In the genomic region with DNA sequence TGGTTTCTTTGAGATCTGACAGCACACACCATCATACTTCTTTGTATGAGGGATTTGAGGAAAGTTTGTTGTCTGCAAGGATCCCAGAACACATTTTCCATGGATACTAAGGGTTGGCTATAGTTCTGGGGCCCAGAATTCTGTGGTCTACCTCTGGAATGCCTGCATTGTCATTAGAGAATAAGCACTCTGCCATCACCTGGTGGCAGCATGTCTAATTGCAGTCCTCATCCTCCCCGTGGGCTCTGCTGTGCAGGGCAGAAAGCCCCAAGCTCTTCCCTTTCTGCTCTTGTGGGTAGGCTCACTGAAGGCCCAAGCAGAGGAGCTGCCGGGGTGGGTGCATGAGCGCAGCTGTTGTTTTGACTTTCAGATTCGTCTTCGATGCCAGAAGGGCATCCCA, we compare ENCODE assay signal across 16 mouse cellular contexts. TPM values are rescaled to one million over a fixed set of nuclear protein-coding genes. Genes with fewer than 3 reads are reported as not detected.
DNase-seq lines count a peak whose midpoint lies in the region; ATAC-seq and TF ChIP-seq lines count a peak whose summit lies in the region.
"Had no signal": no experiment of that assay in that cellular context is flagged by ENCODE, and none has a peak within 500 bp of the region (broad histone marks: within the 10 kb centered on the region; RNA-seq: fewer than 3 reads in every experiment).

No protein-coding gene starts in this region.

- WGBS in liver, adult 2 months, result 81% methylated on average over 5 of the region's 5 CpGs
- 70% methylated on average over 5 of the region's 5 CpGs for WGBS in liver, embryonic 12.5 days (ENCODE audit: insufficient replicate concordance)

- TF ChIP-seq CTCF in liver, adult 2 months (IDR thresholded peaks at IDR 0.05; ENCODE audit: low read depth, low read length), result peak; percentile 40; the same call in 1 of the 2 replicates
- peak; percentile 11 to 55 (median 50); a peak in 4 of 6 replicates for TF ChIP-seq CTCF in MEL (IDR thresholded peaks at IDR 0.05 in 2 of 3, conservative IDR thresholded peaks at IDR 0.05 in 1 of 3; ENCODE audit: control insufficient read depth in 1 of 3, insufficient read depth in 1 of 3, low read depth in 2 of 3, low read length in 3 of 3, poor library complexity in 1 of 3, severe bottlenecking in 1 of 3)

- H3K79me2 ChIP-seq in liver, adult 2 months (ENCODE audit: control insufficient read depth, insufficient read depth, low read length), result no peaks in the 10 kb centered on the region
- no peaks in the 10 kb centered on the region for H3K79me2 ChIP-seq in MEL (ENCODE audit: control insufficient read depth, insufficient read depth, low read length, poor library complexity)

- no peak overlapping the region for H3K9ac ChIP-seq in liver, adult 2 months (ENCODE audit: low read depth, low read length)
- no peak overlapping the region for H3K9ac ChIP-seq in liver, embryonic 12.5 days
- no peak overlapping the region for H3K9ac ChIP-seq in MEL (ENCODE audit: control insufficient read depth, low read depth, low read length, poor library complexity, severe bottlenecking)
- H3K9ac ChIP-seq: heart, embryonic 15.5 days; neural tube, embryonic 15.5 days had no signal

- DNase-seq in heart, adult 11 months, result peak; percentile 86
- no peak for DNase-seq in heart, adult 18-20 months
- DNase-seq in liver, adult 2 months (ENCODE audit: extremely low read depth, low read depth, low spot score), result no peak
- peak; percentile 40 for DNase-seq in A20 (ENCODE audit: low read depth, low spot score)
- DNase-seq in MEL (ENCODE audit: low read depth, low spot score), result no peak
- DNase-seq in urinary bladder, adult 2 months (ENCODE audit: low spot score), result no peak
- DNase-seq: lung, postnatal 36 days; right cerebral cortex, adult 18-20 months had no signal

- no peak overlapping the region for H3K27ac ChIP-seq in liver, adult 2 months (replicated peaks; ENCODE audit: insufficient read depth, low read depth, low read length)
- H3K27ac ChIP-seq in liver, embryonic 12.5 days, result no peak overlapping the region
- H3K27ac ChIP-seq in MEL (ENCODE audit: control insufficient read depth, low read depth, low read length), result no peak overlapping the region
- H3K27ac ChIP-seq: heart, embryonic 15.5 days; limb, embryonic 10.5 days; neural tube, embryonic 15.5 days had no signal

- no peak overlapping the region for H3K4me3 ChIP-seq in liver, adult 2 months (ENCODE audit: insufficient read depth, low read depth, low read length)
- H3K4me3 ChIP-seq in liver, embryonic 12.5 days, result no peak overlapping the region
- no peak overlapping the region for H3K4me3 ChIP-seq in MEL (ENCODE audit: control insufficient read depth in 1 of 2, insufficient read depth in 1 of 2, low read depth in 2 of 2, low read length in 2 of 2)
- H3K4me3 ChIP-seq: heart, embryonic 15.5 days; limb, embryonic 10.5 days; neural tube, embryonic 15.5 days had no signal

- TF ChIP-seq RAD21 in MEL (IDR thresholded peaks at IDR 0.05; ENCODE audit: low read depth, low read length), result peak; percentile 47

- no peak for TF ChIP-seq EP300 in MEL (IDR thresholded peaks at IDR 0.05; ENCODE audit: low read depth in 1 of 2, low read length in 2 of 2)

- no peak overlapping the region for H3K4me2 ChIP-seq in liver, embryonic 12.5 days
- H3K4me2 ChIP-seq: heart, embryonic 15.5 days; neural tube, embryonic 15.5 days had no signal

- H3K27me3 ChIP-seq in liver, adult 2 months (ENCODE audit: control insufficient read depth, insufficient read depth, low read length), result no peaks in the 10 kb centered on the region
- H3K27me3 ChIP-seq in liver, embryonic 12.5 days (replicated peaks), result no peaks in the 10 kb centered on the region
- no peaks in the 10 kb centered on the region for H3K27me3 ChIP-seq in MEL (ENCODE audit: control insufficient read depth in 1 of 2, insufficient read depth in 2 of 2, low read length in 2 of 2)
- H3K27me3 ChIP-seq: heart, embryonic 15.5 days; neural tube, embryonic 15.5 days had no signal

- H3K9me3 ChIP-seq in liver, embryonic 12.5 days (replicated peaks), result no peaks in the 10 kb centered on the region
- no peaks in the 10 kb centered on the region for H3K9me3 ChIP-seq in MEL (replicated peaks; ENCODE audit: insufficient read depth, low read length)
- H3K9me3 ChIP-seq: G1E; heart, embryonic 15.5 days; limb, embryonic 10.5 days; neural tube, embryonic 15.5 days had no signal

- H3K36me3 ChIP-seq in liver, adult 2 months (ENCODE audit: control insufficient read depth, insufficient read depth, low read length), result peaks cover 34% of the 10 kb centered on the region
- H3K36me3 ChIP-seq in liver, embryonic 12.5 days, result peaks cover 63% of the 10 kb centered on the region
- H3K36me3 ChIP-seq in MEL (ENCODE audit: control insufficient read depth in 1 of 2, insufficient read depth in 2 of 2, low read length in 2 of 2), result peaks cover 2 to 12% of the 10 kb centered on the region in 2 experiments

- TF ChIP-seq POLR2A in liver, adult 2 months (IDR thresholded peaks at IDR 0.05; ENCODE audit: extremely low read depth, insufficient read depth, low read length), result no peak
- no peak for TF ChIP-seq POLR2A in MEL (IDR thresholded peaks at IDR 0.05; ENCODE audit: control insufficient read depth in 1 of 2, insufficient read depth in 1 of 2, low read depth in 1 of 2, low read length in 2 of 2, poor library complexity in 1 of 2)

- no peak for ATAC-seq in liver, embryonic 12.5 days
- ATAC-seq in erythroblast, adult 5-6 weeks (replicated peaks; ENCODE audit: low FRiP score, poor library complexity, severe bottlenecking), result no peak
- ATAC-seq: midbrain, embryonic 16.5 days had no signal

- no peaks in the 10 kb centered on the region for H3K4me1 ChIP-seq in liver, adult 2 months (ENCODE audit: control insufficient read depth, insufficient read depth, low read length)
- H3K4me1 ChIP-seq in liver, embryonic 12.5 days, result peaks cover 3% of the 10 kb centered on the region; the same call in 1 of the 2 replicates
- peaks cover 10 to 19% of the 10 kb centered on the region in 2 experiments for H3K4me1 ChIP-seq in MEL (ENCODE audit: control insufficient read depth in 1 of 2, insufficient read depth in 2 of 2, low read length in 2 of 2)
- H3K4me1 ChIP-seq: limb, embryonic 10.5 days; neural tube, embryonic 15.5 days had no signal

RNA-seq across cellular contexts. Expression of a gene that starts 8.5 kb away (rescaled TPM):
- 1 to 10 TPM; 5.7 to 5.9 TPM for total RNA-seq in heart, adult 18-20 months (2021)
- total RNA-seq in liver, adult 2 months (2014; rRNA removed), result 1.4 and 1.7 TPM in 2 replicates
- 2.3 and 2.5 TPM in 2 replicates for polyA plus RNA-seq in liver, adult 2 months (2012; rRNA removed)
- 2.1 and 2.3 TPM in 2 replicates for polyA plus RNA-seq in liver, embryonic 12.5 days (2016; fragmentation: Nextera tagmentation; extraction: Ambion mirVana)
- total RNA-seq in MEL (2012; rRNA removed), result 6.6 and 7.1 TPM in 2 replicates
- polyA plus RNA-seq in MEL (2012; ENCODE audit: insufficient read depth in 1 of 2, insufficient read length in 2 of 2, low read depth in 1 of 2, low replicate concordance in 2 of 2, missing spikeins in 1 of 2), result 10 to 100 TPM in 1 of 2 experiments, not detected in 1; 11.8 TPM
- total RNA-seq in erythroblast, adult 5-6 weeks (2015; ENCODE audit: low replicate concordance), result not detected in 2 replicates
- not detected in 2 replicates for total RNA-seq in erythroblast, adult 5-6 weeks (2017; ENCODE audit: low replicate concordance)
- polyA plus RNA-seq in urinary bladder, adult 2 months (2012; rRNA removed), result 19.7 and 19.8 TPM in 2 replicates

RNA-seq across cellular contexts. Expression of a gene that starts 23.0 kb away (rescaled TPM):
- total RNA-seq in heart, adult 18-20 months (2021), result 10 to 100 TPM; 11.5 to 11.9 TPM
- 23.4 and 23.6 TPM in 2 replicates for total RNA-seq in liver, adult 2 months (2014; rRNA removed)
- 18.5 and 22.9 TPM in 2 replicates for polyA plus RNA-seq in liver, adult 2 months (2012; rRNA removed)
- polyA plus RNA-seq in liver, embryonic 12.5 days (2016; fragmentation: Nextera tagmentation; extraction: Ambion mirVana), result 9.8 and 10.7 TPM in 2 replicates
- 26.3 and 27.4 TPM in 2 replicates for total RNA-seq in MEL (2012; rRNA removed)
- polyA plus RNA-seq in MEL (2012; ENCODE audit: insufficient read depth in 1 of 2, insufficient read length in 2 of 2, low read depth in 1 of 2, low replicate concordance in 2 of 2, missing spikeins in 1 of 2), result 10 to 100 TPM in 1 of 2 experiments, not detected in 1; 23.0 TPM
- 1.7 and 3.5 TPM in 2 replicates for total RNA-seq in erythroblast, adult 5-6 weeks (2015; ENCODE audit: low replicate concordance)
- 0.42 and 1.4 TPM in 2 replicates for total RNA-seq in erythroblast, adult 5-6 weeks (2017; ENCODE audit: low replicate concordance)
- polyA plus RNA-seq in urinary bladder, adult 2 months (2012; rRNA removed), result 92.5 and 137 TPM in 2 replicates

RNA-seq across cellular contexts. Expression of a gene that starts 26.7 kb away (rescaled TPM):
- under 1 TPM in 1 of 2 experiments, not detected in 1; 0.15 TPM for total RNA-seq in heart, adult 18-20 months (2021)
- total RNA-seq in liver, adult 2 months (2014; rRNA removed), result 0.47 TPM in 1 of 2 replicates, not detected in the other
- not detected in 2 replicates for polyA plus RNA-seq in liver, adult 2 months (2012; rRNA removed)
- polyA plus RNA-seq in liver, embryonic 12.5 days (2016; fragmentation: Nextera tagmentation; extraction: Ambion mirVana), result 0.48 and 0.55 TPM in 2 replicates
- total RNA-seq in MEL (2012; rRNA removed), result 11.2 and 15.4 TPM in 2 replicates
- polyA plus RNA-seq in MEL (2012; ENCODE audit: insufficient read depth in 1 of 2, insufficient read length in 2 of 2, low read depth in 1 of 2, low replicate concordance in 2 of 2, missing spikeins in 1 of 2), result 10 to 100 TPM in 1 of 2 experiments, not detected in 1; 10.6 TPM
- total RNA-seq in erythroblast, adult 5-6 weeks (2015; ENCODE audit: low replicate concordance), result 2.1 and 4.4 TPM in 2 replicates
- 2.1 and 6.4 TPM in 2 replicates for total RNA-seq in erythroblast, adult 5-6 weeks (2017; ENCODE audit: low replicate concordance)
- polyA plus RNA-seq in urinary bladder, adult 2 months (2012; rRNA removed), result 0.28 and 0.39 TPM in 2 replicates
- total RNA-seq: layer of hippocampus, adult 18-20 months had no signal
- polyA plus RNA-seq: limb, embryonic 10.5 days; neural tube, embryonic 15.5 days had no signal

RNA-seq across cellular contexts. Expression of a gene that starts 47.8 kb away (rescaled TPM):
- under 1 TPM; 0.10 TPM for total RNA-seq in heart, adult 18-20 months (2021)
- total RNA-seq in liver, adult 2 months (2014; rRNA removed), result not detected in 2 replicates
- 0.02 TPM in 2 replicates for polyA plus RNA-seq in liver, adult 2 months (2012; rRNA removed)
- polyA plus RNA-seq in liver, embryonic 12.5 days (2016; fragmentation: Nextera tagmentation; extraction: Ambion mirVana), result not detected in 2 replicates
- total RNA-seq in MEL (2012; rRNA removed), result 0.10 and 0.27 TPM in 2 replicates
- polyA plus RNA-seq in MEL (2012; ENCODE audit: insufficient read depth in 1 of 2, insufficient read length in 2 of 2, low read depth in 1 of 2, low replicate concordance in 2 of 2, missing spikeins in 1 of 2), result under 1 TPM in 1 of 2 experiments, not detected in 1; 0.31 TPM
- total RNA-seq in erythroblast, adult 5-6 weeks (2015; ENCODE audit: low replicate concordance), result not detected in 2 replicates
- not detected in 2 replicates for total RNA-seq in erythroblast, adult 5-6 weeks (2017; ENCODE audit: low replicate concordance)
- polyA plus RNA-seq in urinary bladder, adult 2 months (2012; rRNA removed), result 2.5 and 2.8 TPM in 2 replicates

RNA-seq across cellular contexts. Expression of a gene that starts 49.4 kb away (rescaled TPM):
- total RNA-seq in heart, adult 18-20 months (2021), result 10 to 100 TPM; 33.4 to 38.3 TPM
- total RNA-seq in liver, adult 2 months (2014; rRNA removed), result 4.3 and 4.6 TPM in 2 replicates
- 10.0 and 12.2 TPM in 2 replicates for polyA plus RNA-seq in liver, adult 2 months (2012; rRNA removed)
- 41.7 and 42.1 TPM in 2 replicates for polyA plus RNA-seq in liver, embryonic 12.5 days (2016; fragmentation: Nextera tagmentation; extraction: Ambion mirVana)
- total RNA-seq in MEL (2012; rRNA removed), result 64.9 and 77.0 TPM in 2 replicates
- polyA plus RNA-seq in MEL (2012; ENCODE audit: insufficient read depth in 1 of 2, insufficient read length in 2 of 2, low read depth in 1 of 2, low replicate concordance in 2 of 2, missing spikeins in 1 of 2), result 100 to 1,000 TPM in 1 of 2 experiments, 10 to 100 TPM in 1; 32.1 to 101 TPM
- total RNA-seq in erythroblast, adult 5-6 weeks (2015; ENCODE audit: low replicate concordance), result 12.7 and 19.6 TPM in 2 replicates
- 10.8 and 18.4 TPM in 2 replicates for total RNA-seq in erythroblast, adult 5-6 weeks (2017; ENCODE audit: low replicate concordance)
- 21.6 and 28.5 TPM in 2 replicates for polyA plus RNA-seq in urinary bladder, adult 2 months (2012; rRNA removed)

Comparison
In these comparisons a context has a peak if more than half of its experiments do, and no peak if none do; other contexts are left out.
1. DNase-seq: peak in heart, adult 11 months (single experiment) and A20 (single experiment); none in heart, adult 18-20 months (0 of 2), liver, adult 2 months (single experiment), MEL (single experiment) and urinary bladder, adult 2 months (single experiment).